Mouse (Mus musculus) embryonic facial prominence, embryonic 10.5 days (tissue): ENCODE results near the gene 1700015F17Rik. TPM values are rescaled to one million over a fixed set of nuclear protein-coding genes. Genes with fewer than 3 reads are reported as not detected.

Experiments used
- DNase-seq: peaks from one replicate; pipeline ENCODE4 v3.0.0-alpha.2; 2017; ENCODE audit warnings: low spot score
- H3K27ac ChIP-seq: fragments of 300-500 bp; sonication (generic); replicated peaks from 2 replicates; pipeline ENCODE4 v1.5.1; 2016; ENCODE audit warnings: mild to moderate bottlenecking
- H3K27me3 ChIP-seq: fragments of 300-500 bp; sonication (generic); replicated peaks from 2 replicates; pipeline ENCODE4 v1.6.1; 2016; ENCODE audit warnings: low read depth, mild to moderate bottlenecking; ENCODE audit not compliant: poor library complexity, severe bottlenecking
- H3K36me3 ChIP-seq: fragments of 300-500 bp; sonication (generic); replicated peaks from 2 replicates; pipeline ENCODE4 v1.6.1; 2016; ENCODE audit warnings: mild to moderate bottlenecking, moderate library complexity
- H3K4me1 ChIP-seq: fragments of 300-500 bp; sonication (generic); 2 replicates; pipeline ENCODE4 v1.6.1; 2016
- H3K4me3 ChIP-seq: fragments of 300-500 bp; sonication (generic); 2 replicates; pipeline ENCODE4 v1.5.1; 2016; ENCODE audit warnings: mild to moderate bottlenecking, moderate library complexity
- H3K9me3 ChIP-seq: fragments of 300-500 bp; sonication (generic); 2 replicates; pipeline ENCODE4 v1.6.1; 2016; ENCODE audit warnings: mild to moderate bottlenecking
- WGBS: fragments of 180-500 bp; shearing (Covaris S2); methylation state at CpG from one replicate; pipeline ENCODE4 v1.1.7; 2016; 5-methylcytosine and 5-hydroxymethylcytosine counted together
- polyA plus RNA-seq: library from polyadenylated mRNA; unstranded; fragments of >200 nt; fragmentation: Nextera tagmentation; extraction: Ambion mirVana; gene quantifications from 2 replicates; pipeline ENCODE4 v1.2.1, GENCODE M21; 2016

Gene 1700015F17Rik
- polyA plus RNA-seq, result not detected in 2 replicates

GRCm38 (mm10) chr5:5479043-5479442 lies at the start of gene 1700015F17Rik:
1700015F17Rik (minus strand) TSS chr5:5479143.
- no peak within 1 kb of the TSS for H3K4me3 ChIP-seq
- no peaks in the 10 kb centered on the region for H3K36me3 ChIP-seq
- WGBS, result 92% methylated on average over 6 of the region's 6 CpGs
- no peaks in the 10 kb centered on the region for H3K27me3 ChIP-seq
- H3K9me3 ChIP-seq, result no peaks in the 10 kb centered on the region
- DNase-seq, result no peak
- H3K4me1 ChIP-seq, result 0 out of 2 replicates have a peak, but pooled peaks cover 6% of the 10 kb centered on the region
- no peak within 1 kb of the TSS for H3K27ac ChIP-seq

DNA sequence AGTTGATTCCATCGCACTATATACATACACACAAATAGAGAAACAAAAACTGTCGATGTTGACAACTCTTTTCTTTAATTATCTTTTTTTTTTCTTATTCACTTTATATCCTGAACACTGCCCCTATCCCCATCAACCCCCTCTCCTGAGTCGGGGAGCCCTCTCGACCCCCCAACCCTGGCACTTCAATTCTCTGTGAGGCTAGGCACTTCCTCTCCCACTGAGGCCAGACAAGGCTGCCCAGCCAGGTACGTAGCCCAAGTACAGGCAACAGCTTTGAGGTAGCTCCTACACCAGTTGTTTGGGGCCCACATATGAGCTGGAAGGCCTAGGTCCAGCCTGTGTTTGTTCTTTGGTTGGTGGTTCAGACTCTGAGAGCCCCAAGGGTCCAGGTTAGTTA lies 36.5 kb upstream of the 1700015F17Rik start:
- no peak for DNase-seq
- H3K27me3 ChIP-seq, result no peaks in the 10 kb centered on the region
- peaks cover 7% of the 10 kb centered on the region; the same call in 1 of the 2 replicates for H3K4me1 ChIP-seq
- no peak overlapping the region for H3K27ac ChIP-seq
- 79% methylated on average over 5 of the region's 5 CpGs for WGBS
- H3K4me3 ChIP-seq, result peak overlapping the region; percentile 87; the same call in 1 of the 2 replicates
- no peaks in the 10 kb centered on the region for H3K9me3 ChIP-seq
- peaks cover 8% of the 10 kb centered on the region for H3K36me3 ChIP-seq

DNA sequence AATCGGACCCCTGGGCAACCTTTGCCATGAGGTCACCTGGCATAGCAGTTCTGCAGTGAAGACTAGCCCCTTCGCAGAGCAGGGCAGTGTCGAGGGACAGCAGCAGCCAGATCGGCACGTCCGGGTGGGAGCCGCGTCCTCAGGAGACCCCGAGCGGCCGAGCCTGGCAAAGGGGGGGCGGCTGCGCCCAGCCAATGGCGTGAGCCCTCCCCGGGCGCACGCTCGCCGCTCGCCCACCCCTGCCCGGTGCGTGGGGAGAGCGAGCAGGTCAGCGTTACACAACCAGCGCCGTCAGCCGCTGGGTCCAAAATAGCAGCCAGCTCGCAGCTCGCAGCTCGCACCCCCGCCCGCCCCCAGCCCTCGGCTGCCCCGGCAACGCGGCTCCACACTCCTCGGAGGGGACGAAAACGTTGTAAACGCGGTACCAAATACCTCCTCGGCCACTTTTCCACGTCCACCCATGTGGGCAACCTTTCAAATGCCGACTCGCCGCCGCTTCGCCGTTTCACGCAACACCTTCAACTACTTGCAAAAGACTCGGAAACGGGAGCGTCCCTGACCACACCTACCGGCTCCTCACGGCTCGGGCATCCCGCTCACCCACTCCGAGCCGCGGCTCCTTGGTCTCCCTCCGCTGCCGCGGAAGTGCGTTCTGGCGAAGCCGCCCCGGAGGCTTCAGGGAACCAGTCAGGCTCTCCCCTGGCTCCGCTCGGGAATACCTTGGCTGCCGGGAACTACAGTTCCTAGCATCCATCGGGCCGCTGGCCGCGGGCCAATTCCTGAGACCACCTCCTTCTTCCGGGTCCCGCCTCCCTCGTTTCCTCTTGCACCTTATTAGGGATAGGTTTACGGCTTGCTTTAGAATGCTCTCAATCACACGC lies 35.5 kb upstream of the 1700015F17Rik start, which contains the start of gene Cldn12:
Gene Cldn12, minus strand, starts transcription at position 763 of the 881 bp plus-strand sequence.
- peak within 1 kb of the TSS; percentile 91 for H3K27ac ChIP-seq
- DNase-seq, result peak; percentile 96
- H3K4me3 ChIP-seq, result peak within 1 kb of the TSS; percentile 87
- H3K4me1 ChIP-seq, result peaks cover 10% of the 10 kb centered on the region
- H3K9me3 ChIP-seq, result no peaks in the 10 kb centered on the region
- H3K27me3 ChIP-seq, result no peaks in the 10 kb centered on the region
- WGBS, result under 1% methylated on average over 79 of the region's 79 CpGs
- H3K36me3 ChIP-seq, result peaks cover 8% of the 10 kb centered on the region

- DNase-seq, result no peak
- WGBS, result 80% methylated on average over 3 of the region's 3 CpGs
- Histone ChIP-seq H3K4me1 (peaks cover 15% of the 10 kb centered on the region), H3K9me3 (no peaks in the 10 kb centered on the region), H3K27ac (no peak overlapping the region), H3K4me3 (no peak overlapping the region), H3K36me3 (peaks cover 32% of the 10 kb centered on the region), H3K27me3 (no peaks in the 10 kb centered on the region)
These were observed 32.5 kb upstream of the 1700015F17Rik start for GRCm38 (mm10) chr5:5511401-5511800.

DNA sequence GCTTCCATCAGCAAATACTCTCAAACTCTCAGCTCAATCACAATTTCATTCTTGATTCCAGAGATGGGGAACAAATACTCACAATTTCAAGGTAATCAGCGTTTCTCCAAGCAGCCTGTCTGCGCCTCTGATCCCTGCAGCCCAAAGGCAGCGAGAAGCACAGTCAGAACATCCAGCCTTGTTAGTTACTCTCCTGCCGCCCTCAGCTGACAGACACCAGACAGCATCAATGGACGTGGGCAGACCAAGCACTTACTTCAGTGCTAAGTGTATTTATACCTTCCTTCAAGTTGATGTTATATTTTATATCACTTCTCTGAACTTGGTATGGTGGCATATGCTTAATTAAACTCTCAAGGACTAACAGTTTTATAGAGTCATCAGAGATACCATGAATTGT lies 32.0 kb upstream of the 1700015F17Rik start:
- Histone ChIP-seq H3K4me3 (no peak overlapping the region), H3K27ac (no peak overlapping the region), H3K4me1 (peaks cover 15% of the 10 kb centered on the region), H3K27me3 (no peaks in the 10 kb centered on the region), H3K9me3 (no peaks in the 10 kb centered on the region), H3K36me3 (peaks cover 34% of the 10 kb centered on the region)
- WGBS, result 78% methylated on average over 5 of the region's 5 CpGs
- DNase-seq, result no peak

DNA sequence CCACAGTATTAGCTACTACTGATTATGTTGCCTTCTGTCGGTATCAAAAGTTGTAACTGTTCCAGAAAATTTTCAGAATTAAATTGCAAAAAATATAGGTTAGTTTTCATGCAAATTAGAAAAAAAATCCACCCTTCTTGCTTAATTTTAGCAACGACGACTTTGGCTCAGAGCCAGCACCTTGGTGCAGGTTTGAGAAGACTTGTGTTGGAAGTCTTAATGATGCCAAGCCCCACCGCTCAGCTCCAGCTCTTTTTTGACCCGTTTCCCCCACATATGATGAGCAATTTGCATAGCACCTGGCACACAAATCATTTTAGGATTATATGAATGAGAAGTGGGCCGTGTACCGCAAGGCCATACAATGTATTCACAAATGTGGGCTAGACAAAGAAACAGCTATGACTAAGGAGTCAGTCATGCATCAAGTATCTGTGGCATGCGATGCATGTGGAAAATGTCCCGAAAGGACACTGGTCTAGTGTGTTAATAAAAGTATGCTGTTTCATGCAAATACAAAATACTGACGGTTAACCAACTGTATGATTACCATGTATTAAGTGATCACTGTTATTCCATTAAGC lies 31.5 kb upstream of the 1700015F17Rik start:
- no peak for DNase-seq

DNA sequence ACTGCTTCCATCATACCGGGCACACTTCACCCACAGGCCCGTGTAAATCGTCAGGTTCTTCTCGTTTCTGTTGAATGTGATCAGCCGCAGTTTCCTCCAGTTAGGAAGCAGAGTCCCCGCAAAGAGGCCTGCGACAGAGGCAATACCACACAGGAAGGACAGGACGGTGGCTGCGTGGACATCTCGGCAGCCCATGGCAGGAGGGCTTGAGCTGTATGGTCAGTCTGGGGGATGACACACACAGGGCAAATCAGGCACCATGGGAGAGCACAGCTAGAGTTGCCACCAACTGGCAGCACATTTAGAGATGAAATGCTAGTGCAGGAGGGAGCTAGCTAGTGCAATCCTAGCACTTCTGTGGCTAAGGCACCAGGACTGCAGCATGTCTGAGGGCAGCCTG lies 29.3 kb upstream of the 1700015F17Rik start:
- Histone ChIP-seq H3K4me1 (peaks cover 8% of the 10 kb centered on the region; the same call in 1 of the 2 replicates), H3K4me3 (no peak overlapping the region), H3K27me3 (no peaks in the 10 kb centered on the region), H3K36me3 (peaks cover 44% of the 10 kb centered on the region), H3K27ac (no peak overlapping the region), H3K9me3 (no peaks in the 10 kb centered on the region)
- WGBS, result 83% methylated on average over 10 of the region's 10 CpGs
- no peak for DNase-seq

More for the DNA sequence above, 31.5 kb upstream of the 1700015F17Rik start:
- 86% methylated on average over 10 of the region's 10 CpGs for WGBS
- H3K36me3 ChIP-seq, result peaks cover 34% of the 10 kb centered on the region
- H3K4me1 ChIP-seq, result peaks cover 15% of the 10 kb centered on the region
- H3K27me3 ChIP-seq, result no peaks in the 10 kb centered on the region
- H3K4me3 ChIP-seq, result no peak overlapping the region
- H3K9me3 ChIP-seq, result no peaks in the 10 kb centered on the region
- H3K27ac ChIP-seq, result no peak overlapping the region

- Histone ChIP-seq H3K27ac (no peak overlapping the region), H3K4me3 (no peak overlapping the region)
These were observed 28.8 kb upstream of the 1700015F17Rik start for GRCm38 (mm10) chr5:5507701-5508225.

DNA sequence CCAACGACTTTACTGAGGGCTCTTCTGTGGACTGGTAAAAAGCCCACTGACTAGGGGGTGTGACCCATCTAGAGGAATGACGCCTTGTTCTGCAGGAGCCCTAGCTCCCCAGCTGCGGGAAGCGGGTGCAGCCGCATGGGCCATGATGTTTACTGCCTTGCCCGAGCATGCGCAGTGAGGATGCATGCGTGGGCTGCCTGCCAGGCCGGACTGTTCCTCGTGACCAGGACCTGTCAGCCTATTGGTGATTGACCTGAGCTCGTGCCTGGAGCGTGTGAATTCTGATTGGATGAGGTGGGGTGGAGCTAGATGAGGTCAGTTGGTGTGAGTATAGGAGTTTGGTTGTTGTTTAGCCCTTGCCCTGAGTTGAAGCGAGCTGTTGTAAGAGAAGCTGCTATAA lies 25.5 kb upstream of the 1700015F17Rik start:
- H3K9me3 ChIP-seq, result no peaks in the 10 kb centered on the region
- peaks cover 36% of the 10 kb centered on the region for H3K36me3 ChIP-seq
- peaks cover 5% of the 10 kb centered on the region; the same call in 1 of the 2 replicates for H3K4me1 ChIP-seq
- no peak overlapping the region for H3K4me3 ChIP-seq
- no peak for DNase-seq
- WGBS, result 91% methylated on average over 13 of the region's 13 CpGs
- no peak overlapping the region for H3K27ac ChIP-seq
- no peaks in the 10 kb centered on the region for H3K27me3 ChIP-seq

More at GRCm38 (mm10) chr5:5507701-5508225, 28.8 kb upstream of the 1700015F17Rik start:
- no peaks in the 10 kb centered on the region for H3K27me3 ChIP-seq
- peaks cover 8% of the 10 kb centered on the region; the same call in 1 of the 2 replicates for H3K4me1 ChIP-seq
- H3K9me3 ChIP-seq, result no peaks in the 10 kb centered on the region
- H3K36me3 ChIP-seq, result peaks cover 44% of the 10 kb centered on the region
- DNase-seq, result peak; percentile 70
- WGBS, result 58% methylated on average over 20 of the region's 20 CpGs

DNA sequence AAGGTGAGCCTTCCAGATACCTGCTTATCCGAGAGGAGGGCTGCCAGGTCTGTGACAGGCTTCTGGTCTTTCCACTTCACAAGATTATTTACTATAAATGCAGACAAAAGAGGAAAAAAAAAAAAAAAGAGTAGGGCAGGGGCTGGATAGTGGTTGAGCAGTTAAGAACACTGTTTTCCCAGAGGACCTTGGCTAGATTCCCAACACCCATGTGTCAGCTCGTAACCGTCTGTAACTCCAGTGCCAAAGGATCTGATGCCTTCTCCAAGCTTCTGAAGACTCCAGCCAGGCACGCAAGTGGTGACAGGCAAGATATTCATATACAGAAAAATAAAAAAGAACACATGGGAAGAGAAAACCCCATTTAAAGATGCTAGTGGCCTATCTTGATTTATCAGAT lies 24.4 kb upstream of the 1700015F17Rik start:
- H3K27ac ChIP-seq, result no peak overlapping the region
- H3K4me1 ChIP-seq, result peaks cover 4% of the 10 kb centered on the region; the same call in 1 of the 2 replicates
- H3K9me3 ChIP-seq, result no peaks in the 10 kb centered on the region
- peaks cover 31% of the 10 kb centered on the region for H3K36me3 ChIP-seq
- no peak overlapping the region for H3K4me3 ChIP-seq
- WGBS, result 95% methylated on average over 4 of the region's 4 CpGs
- DNase-seq, result no peak
- H3K27me3 ChIP-seq, result no peaks in the 10 kb centered on the region

- Histone ChIP-seq H3K4me3 (no peak overlapping the region), H3K27me3 (no peaks in the 10 kb centered on the region), H3K4me1 (no peaks in the 10 kb centered on the region), H3K27ac (no peak overlapping the region), H3K36me3 (peaks cover 14% of the 10 kb centered on the region), H3K9me3 (no peaks in the 10 kb centered on the region)
- no peak for DNase-seq
- 91% methylated on average over 2 of the region's 2 CpGs for WGBS
These were observed 22.6 kb upstream of the 1700015F17Rik start for GRCm38 (mm10) chr5:5501583-5501982.

- no peaks in the 10 kb centered on the region for H3K4me1 ChIP-seq
- WGBS, result 71% methylated on average over 3 of the region's 3 CpGs
- no peak overlapping the region for H3K4me3 ChIP-seq
- peaks cover 7% of the 10 kb centered on the region; the same call in 1 of the 2 replicates for H3K27me3 ChIP-seq
- no peaks in the 10 kb centered on the region for H3K9me3 ChIP-seq
- DNase-seq, result no peak
- H3K36me3 ChIP-seq, result no peaks in the 10 kb centered on the region
- H3K27ac ChIP-seq, result no peak overlapping the region
These were observed 17.4 kb upstream of the 1700015F17Rik start for GRCm38 (mm10) chr5:5496393-5496792.
